Mouse (Mus musculus) forebrain, embryonic 11.5 days (tissue): ENCODE measurements around the gene Stk24. TPM values are rescaled to one million over a fixed set of nuclear protein-coding genes. Genes with fewer than 3 reads are reported as not detected.
A peak's percentile ranks its signal among the peaks of the same experiment; 100 is the strongest.

Experiments used
- ATAC-seq: fragments of 200-750 bp; cut with Nextera tagmentation; replicated peaks from 2 replicates; pipeline ENCODE4 v1.8.0; 2017; ENCODE audit warnings: moderate TSS enrichment; ENCODE audit not compliant: low FRiP score
- DNase-seq: peaks from one replicate; pipeline ENCODE4 v3.0.0-alpha.2; 2017; ENCODE audit warnings: low spot score
- H3K27ac ChIP-seq: fragments of 300-500 bp; sonication (generic); 2 replicates; pipeline ENCODE4 v1.5.1; 2014; ENCODE audit warnings: low read depth, low read length
- H3K27me3 ChIP-seq: fragments of 300-500 bp; sonication (generic); 2 replicates; pipeline ENCODE4 v1.6.1; 2014; ENCODE audit warnings: mild to moderate bottlenecking, low read length, mixed read lengths; ENCODE audit not compliant: control insufficient read depth, insufficient read depth
- H3K36me3 ChIP-seq: fragments of 300-500 bp; sonication (generic); 2 replicates; pipeline ENCODE4 v1.6.1; 2014; ENCODE audit warnings: mild to moderate bottlenecking, low read length, moderate library complexity, mixed read lengths; ENCODE audit not compliant: control insufficient read depth, insufficient read depth
- H3K4me1 ChIP-seq: fragments of 300-500 bp; sonication (generic); replicated peaks from 2 replicates; pipeline ENCODE4 v1.6.1; 2014; ENCODE audit warnings: low read length, mixed read lengths; ENCODE audit not compliant: control insufficient read depth, insufficient read depth
- H3K4me2 ChIP-seq: fragments of 300-500 bp; sonication (generic); 2 replicates; pipeline ENCODE4 v1.6.1; 2014; ENCODE audit warnings: low read depth, mild to moderate bottlenecking, low read length, moderate library complexity, mixed read lengths; ENCODE audit not compliant: severe bottlenecking
- H3K4me3 ChIP-seq: fragments of 300-500 bp; sonication (generic); 2 replicates; pipeline ENCODE4 v1.5.1; 2014; ENCODE audit warnings: low read depth, low read length
- H3K9ac ChIP-seq: fragments of 300-500 bp; sonication (generic); 2 replicates; pipeline ENCODE4 v1.6.1; 2014; ENCODE audit warnings: low read length
- H3K9me3 ChIP-seq: fragments of 300-500 bp; sonication (generic); 2 replicates; pipeline ENCODE4 v1.6.1; 2016; ENCODE audit warnings: low read length, mixed read lengths; ENCODE audit not compliant: control insufficient read depth
- WGBS: fragments of 180-500 bp; shearing (Covaris S2); extraction: QIAGEN DNeasy Blood & Tissue Kit; methylation state at CpG from one replicate; pipeline ENCODE4 v1.1.7; 2014; 5-methylcytosine and 5-hydroxymethylcytosine counted together
- polyA plus RNA-seq: library from polyadenylated mRNA; unstranded; fragments of >200 nt; fragmentation: Nextera tagmentation; extraction: Ambion mirVana; gene quantifications from 2 replicates; pipeline ENCODE4 v1.2.1, GENCODE M21; 2014

Gene Stk24
- polyA plus RNA-seq, 1 experiment from 2014 or later, result 51.1 TPM

DNA sequence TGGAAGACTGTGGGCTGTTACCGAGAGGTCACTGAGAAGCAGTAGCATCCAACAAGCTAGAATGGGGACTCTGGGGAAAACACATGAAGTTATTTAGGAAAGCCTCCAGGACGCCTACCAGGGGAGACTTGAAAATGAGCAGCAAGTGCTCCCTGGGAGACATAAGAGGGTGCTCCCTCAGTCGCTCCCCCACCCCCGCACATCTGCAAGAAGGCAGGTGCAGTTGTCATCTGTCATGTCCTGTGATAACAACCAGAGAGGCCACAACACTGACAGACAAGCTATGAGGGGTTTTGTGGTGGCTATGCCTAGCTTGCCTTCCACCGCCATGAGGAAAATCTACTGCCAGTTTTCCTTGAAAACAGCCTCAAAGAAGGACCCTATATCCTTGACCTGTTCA is 57.7 kb downstream of the Stk24 start:
- H3K4me1 ChIP-seq, result peaks cover 2% of the 10 kb centered on the region; the same call in 1 of the 2 replicates
- no peak overlapping the region for H3K4me3 ChIP-seq
- no peak overlapping the region for H3K4me2 ChIP-seq
- H3K27ac ChIP-seq, result no peak overlapping the region
- no peaks in the 10 kb centered on the region for H3K36me3 ChIP-seq
- WGBS, result 91% methylated on average over 5 of the region's 5 CpGs
- H3K9ac ChIP-seq, result no peak overlapping the region
- no peaks in the 10 kb centered on the region for H3K9me3 ChIP-seq
- no peak for DNase-seq
- H3K27me3 ChIP-seq, result no peaks in the 10 kb centered on the region
- no peak for ATAC-seq

DNA sequence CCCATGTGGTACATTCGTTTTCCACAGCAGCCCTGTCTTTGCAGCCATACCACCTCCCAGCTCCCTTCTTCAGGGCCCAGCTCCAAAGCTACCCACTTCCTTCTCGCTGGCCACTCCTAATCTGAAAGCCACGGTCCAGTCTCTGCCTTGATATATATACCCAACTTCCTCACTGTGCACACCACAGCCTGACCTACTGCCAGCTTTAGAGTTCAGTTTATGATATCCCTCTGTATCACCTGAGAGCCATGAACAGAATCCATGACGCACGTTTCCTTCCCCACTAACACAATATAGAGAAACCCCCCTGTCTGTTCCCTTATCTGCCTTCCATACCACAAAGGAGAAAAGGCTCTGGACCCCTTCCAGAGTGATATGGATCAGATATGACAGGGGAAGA is 61.4 kb downstream of the Stk24 start:
- Histone ChIP-seq H3K27ac (no peak overlapping the region), H3K4me2 (no peak overlapping the region), H3K9ac (no peak overlapping the region), H3K36me3 (no peaks in the 10 kb centered on the region), H3K4me3 (no peak overlapping the region), H3K4me1 (peaks cover 3% of the 10 kb centered on the region; the same call in 1 of the 2 replicates), H3K9me3 (no peaks in the 10 kb centered on the region), H3K27me3 (no peaks in the 10 kb centered on the region)
- DNase-seq, result no peak
- ATAC-seq, result no peak
- 83% methylated on average over 5 of the region's 5 CpGs for WGBS

DNA sequence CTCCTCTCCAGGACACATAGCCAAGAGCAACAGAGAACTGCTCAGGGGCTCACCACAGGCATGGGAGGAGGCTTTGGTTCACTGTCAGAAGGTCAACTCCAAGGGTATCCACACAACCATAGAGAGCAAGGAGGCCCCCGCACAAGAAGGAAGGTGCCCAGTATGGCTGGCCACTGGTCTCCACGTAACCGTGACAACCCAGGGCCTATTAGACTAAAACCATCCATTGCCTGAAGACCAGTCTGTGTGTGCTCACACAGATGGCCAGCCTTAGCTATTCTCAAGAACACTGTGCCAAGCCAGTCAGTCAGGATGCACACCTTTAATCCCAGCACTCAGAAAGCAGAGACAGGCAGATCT is 62.5 kb downstream of the Stk24 start:
- H3K4me1 ChIP-seq, result peaks cover 3% of the 10 kb centered on the region; the same call in 1 of the 2 replicates
- H3K36me3 ChIP-seq, result no peaks in the 10 kb centered on the region
- no peaks in the 10 kb centered on the region for H3K9me3 ChIP-seq
- no peak overlapping the region for H3K4me3 ChIP-seq
- no peak overlapping the region for H3K27ac ChIP-seq
- ATAC-seq (peak; percentile 52; the same call in 1 of the 2 replicates), DNase-seq (no peak)
- no peaks in the 10 kb centered on the region for H3K27me3 ChIP-seq
- H3K9ac ChIP-seq, result no peak overlapping the region
- WGBS, result 81% methylated on average over 3 of the region's 3 CpGs
- H3K4me2 ChIP-seq, result no peak overlapping the region

DNA sequence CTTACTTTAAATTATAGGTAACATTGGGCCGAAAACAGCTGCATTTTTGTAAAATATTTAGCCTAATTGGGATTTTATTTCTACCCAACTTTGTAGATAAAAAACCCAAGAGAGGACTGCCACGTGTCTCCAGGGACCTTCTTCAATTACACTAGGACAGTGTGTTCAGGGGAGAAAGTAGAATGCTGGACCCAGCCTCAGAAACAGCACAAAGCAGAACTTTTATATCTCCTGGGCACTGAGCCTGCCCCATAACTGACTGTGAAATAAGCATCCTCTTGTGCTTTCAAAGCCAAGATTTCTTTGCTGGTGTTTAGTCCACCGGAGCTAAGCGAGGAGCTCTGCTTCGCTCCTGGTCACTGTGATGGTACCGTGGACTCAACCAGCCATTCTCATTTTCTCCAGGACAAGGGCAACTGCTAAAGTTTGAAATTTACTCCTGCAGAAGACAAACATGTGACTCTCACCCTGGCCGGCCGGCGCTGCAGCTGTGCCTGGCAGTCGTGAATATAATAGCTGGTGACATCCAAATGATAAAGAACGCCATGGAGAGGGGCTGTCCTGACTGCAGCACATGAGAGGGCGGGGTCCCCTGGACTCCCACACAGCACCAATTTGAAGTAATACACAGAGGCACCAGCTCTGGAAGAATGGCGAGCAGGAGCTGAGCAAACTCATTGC is 63.0 kb downstream of the Stk24 start:
- Histone ChIP-seq H3K27ac (no peak overlapping the region), H3K36me3 (no peaks in the 10 kb centered on the region), H3K4me3 (no peak overlapping the region), H3K9me3 (no peaks in the 10 kb centered on the region), H3K9ac (no peak overlapping the region), H3K4me2 (no peak overlapping the region), H3K27me3 (no peaks in the 10 kb centered on the region), H3K4me1 (peaks cover 3% of the 10 kb centered on the region; the same call in 1 of the 2 replicates)
- DNase-seq (no peak), ATAC-seq (no peak)
- WGBS, result 82% methylated on average over 13 of the region's 13 CpGs

DNA sequence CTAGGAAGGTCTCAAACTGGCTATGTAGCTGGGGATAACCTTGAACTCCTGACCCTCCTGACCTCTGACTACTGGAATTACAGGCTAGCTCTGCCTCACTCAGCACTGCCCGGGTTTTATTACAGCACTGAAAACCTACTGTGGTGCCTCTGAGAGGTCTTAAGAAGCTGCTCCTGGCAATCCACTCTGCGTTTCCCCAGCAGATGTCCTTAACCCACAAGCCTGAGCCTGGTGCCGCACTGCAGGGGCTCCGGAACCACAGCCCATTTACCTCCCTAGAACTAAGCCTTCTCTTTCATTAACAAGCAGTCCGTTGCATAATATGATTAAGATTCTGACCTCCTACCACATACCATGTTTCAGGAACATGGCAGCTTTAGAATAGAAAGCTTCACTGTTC is 63.7 kb downstream of the Stk24 start:
- Histone ChIP-seq H3K36me3 (no peaks in the 10 kb centered on the region), H3K27ac (no peak overlapping the region), H3K9ac (no peak overlapping the region), H3K4me3 (no peak overlapping the region), H3K4me2 (no peak overlapping the region), H3K9me3 (no peaks in the 10 kb centered on the region), H3K4me1 (peaks cover 3% of the 10 kb centered on the region; the same call in 1 of the 2 replicates), H3K27me3 (no peaks in the 10 kb centered on the region)
- ATAC-seq (peak; percentile 15; the same call in 1 of the 2 replicates), DNase-seq (no peak)
- 66% methylated on average over 5 of the region's 5 CpGs for WGBS

DNA sequence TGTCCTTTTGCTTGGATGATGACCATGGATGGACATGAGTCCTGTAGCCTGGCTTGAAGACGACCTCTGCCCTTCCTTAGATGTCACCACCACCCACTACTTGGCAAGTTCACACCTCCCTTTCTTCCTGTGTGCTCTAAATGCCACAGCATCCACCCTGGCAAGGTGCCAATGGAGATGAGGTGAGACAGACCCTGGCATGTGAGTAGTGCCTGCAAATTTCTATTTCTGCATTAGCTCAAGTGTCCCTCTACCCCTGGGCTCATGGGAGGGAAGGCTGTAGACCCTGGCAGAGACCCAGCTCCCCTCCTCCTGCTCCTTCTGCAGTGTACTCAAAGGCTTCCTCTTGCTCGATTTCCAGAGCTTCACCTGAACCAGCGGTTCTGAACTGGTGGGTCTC is 64.9 kb downstream of the Stk24 start:
- no peaks in the 10 kb centered on the region for H3K36me3 ChIP-seq
- DNase-seq, result no peak
- H3K27ac ChIP-seq, result no peak overlapping the region
- no peak overlapping the region for H3K9ac ChIP-seq
- H3K4me2 ChIP-seq, result no peak overlapping the region
- ATAC-seq, result no peak
- 88% methylated on average over 3 of the region's 3 CpGs for WGBS
- H3K27me3 ChIP-seq, result no peaks in the 10 kb centered on the region
- peaks cover 3% of the 10 kb centered on the region; the same call in 1 of the 2 replicates for H3K4me1 ChIP-seq
- H3K4me3 ChIP-seq, result no peak overlapping the region
- H3K9me3 ChIP-seq, result no peaks in the 10 kb centered on the region

DNA sequence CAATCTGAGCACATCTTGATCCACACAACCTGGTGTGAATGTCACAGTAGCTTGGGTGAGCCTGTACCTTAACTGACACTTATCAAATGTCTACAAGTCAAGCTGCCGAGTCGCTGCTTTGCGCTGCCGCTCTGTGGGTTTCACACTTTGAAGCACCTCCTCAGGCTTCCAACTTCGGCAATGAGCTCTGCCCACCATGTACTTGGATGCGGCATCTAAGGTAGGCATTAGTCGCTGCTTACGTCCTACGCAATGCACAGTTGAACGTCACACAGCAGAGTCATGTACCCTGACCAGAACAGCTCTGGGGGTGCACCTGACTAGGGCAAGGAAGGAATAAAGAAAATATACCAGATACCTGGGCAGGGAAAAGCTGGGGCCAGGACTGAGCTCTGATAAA is 66.5 kb downstream of the Stk24 start:
- H3K4me1 ChIP-seq, result peaks cover 3% of the 10 kb centered on the region; the same call in 1 of the 2 replicates
- H3K27ac ChIP-seq, result no peak overlapping the region
- H3K27me3 ChIP-seq, result no peaks in the 10 kb centered on the region
- H3K9ac ChIP-seq, result no peak overlapping the region
- DNase-seq, result no peak
- H3K36me3 ChIP-seq, result no peaks in the 10 kb centered on the region
- H3K9me3 ChIP-seq, result no peaks in the 10 kb centered on the region
- WGBS, result 97% methylated on average over 10 of the region's 10 CpGs
- H3K4me2 ChIP-seq, result no peak overlapping the region
- ATAC-seq, result no peak
- no peak overlapping the region for H3K4me3 ChIP-seq

DNA sequence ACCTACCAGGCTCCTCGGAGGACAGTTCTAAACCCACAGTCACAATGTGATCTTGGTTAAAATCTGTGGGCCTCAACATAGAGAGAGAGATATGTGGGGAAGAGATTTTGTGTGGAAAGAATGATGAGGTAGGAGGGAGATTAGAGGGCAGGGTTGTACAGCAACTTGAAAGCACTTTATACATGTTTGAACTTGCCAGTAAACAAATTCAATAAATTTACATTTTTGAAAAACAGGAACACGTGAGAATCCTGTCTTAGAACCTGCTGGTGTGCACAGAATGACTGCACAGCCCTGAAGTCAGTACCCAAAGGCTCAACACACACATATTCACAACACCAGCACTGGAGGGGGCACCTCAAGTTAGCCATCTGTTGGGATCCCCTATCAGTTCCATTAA is 68.7 kb downstream of the Stk24 start:
- Histone ChIP-seq H3K27ac (no peak overlapping the region), H3K27me3 (no peaks in the 10 kb centered on the region), H3K9me3 (no peaks in the 10 kb centered on the region), H3K9ac (no peak overlapping the region), H3K4me1 (no peaks in the 10 kb centered on the region; the same call in 1 of the 2 replicates), H3K4me2 (no peak overlapping the region), H3K36me3 (no peaks in the 10 kb centered on the region), H3K4me3 (no peak overlapping the region)
- DNase-seq, result no peak
- ATAC-seq, result no peak
- whole genome bisulfite sequencing, result 91% methylated on average over 2 of the region's 2 CpGs
